Mouse (Mus musculus): ENCODE measurements around the gene Zfpm1. TPM values are rescaled to one million over a fixed set of nuclear protein-coding genes. Genes with fewer than 3 reads are reported as not detected.

Gene Zfpm1
- polyA plus RNA-seq, 1 experiment: 35.2 TPM

- no peak overlapping the region for H3K27ac ChIP-seq (ENCODE audit: control insufficient read depth, insufficient read depth, low read depth, low read length)
- TF ChIP-seq CTCF (IDR thresholded peaks at IDR 0.05; ENCODE audit: control insufficient read depth, insufficient read depth, insufficient replicate concordance, low read depth, low read length) (no peak), POLR2A (IDR thresholded peaks at IDR 0.05; ENCODE audit: control insufficient read depth, low read depth, low read length) (no peak)
- H3K36me3 ChIP-seq (ENCODE audit: control insufficient read depth, insufficient read depth, low read length): no peaks in the 10 kb centered on the region
- no peaks in the 10 kb centered on the region for H3K27me3 ChIP-seq (ENCODE audit: control insufficient read depth, insufficient read depth, low read length)
- H3K4me3 ChIP-seq (ENCODE audit: control insufficient read depth, low read depth, low read length): no peak overlapping the region
- H3K4me1 ChIP-seq (ENCODE audit: control insufficient read depth, insufficient read depth, low read length): no peaks in the 10 kb centered on the region
Measured at GRCm38 (mm10) chr8:122309272-122309671, 27.3 kb downstream of the Zfpm1 start.

- H3K4me1 ChIP-seq (ENCODE audit: control insufficient read depth, insufficient read depth, low read length): no peaks in the 10 kb centered on the region
- H3K27ac ChIP-seq (ENCODE audit: control insufficient read depth, insufficient read depth, low read depth, low read length): no peak overlapping the region
- TF ChIP-seq CTCF (IDR thresholded peaks at IDR 0.05; ENCODE audit: control insufficient read depth, insufficient read depth, insufficient replicate concordance, low read depth, low read length) (no peak), POLR2A (IDR thresholded peaks at IDR 0.05; ENCODE audit: control insufficient read depth, low read depth, low read length) (no peak)
- H3K4me3 ChIP-seq (ENCODE audit: control insufficient read depth, low read depth, low read length): no peak overlapping the region
- no peaks in the 10 kb centered on the region for H3K36me3 ChIP-seq (ENCODE audit: control insufficient read depth, insufficient read depth, low read length)
- H3K27me3 ChIP-seq (ENCODE audit: control insufficient read depth, insufficient read depth, low read length): no peaks in the 10 kb centered on the region
Measured at GRCm38 (mm10) chr8:122311115-122311514, 29.2 kb downstream of the Zfpm1 start.

- no peaks in the 10 kb centered on the region for H3K27me3 ChIP-seq (ENCODE audit: control insufficient read depth, insufficient read depth, low read length)
- no peaks in the 10 kb centered on the region for H3K36me3 ChIP-seq (ENCODE audit: control insufficient read depth, insufficient read depth, low read length)
- H3K27ac ChIP-seq (ENCODE audit: control insufficient read depth, insufficient read depth, low read depth, low read length): no peak overlapping the region
- H3K4me1 ChIP-seq (ENCODE audit: control insufficient read depth, insufficient read depth, low read length): no peaks in the 10 kb centered on the region
- no peak overlapping the region for H3K4me3 ChIP-seq (ENCODE audit: control insufficient read depth, low read depth, low read length)
- no peak for TF ChIP-seq POLR2A (IDR thresholded peaks at IDR 0.05; ENCODE audit: control insufficient read depth, low read depth, low read length)
- TF ChIP-seq CTCF (IDR thresholded peaks at IDR 0.05; ENCODE audit: control insufficient read depth, insufficient read depth, insufficient replicate concordance, low read depth, low read length): no peak
Measured at GRCm38 (mm10) chr8:122312553-122312952, 30.6 kb downstream of the Zfpm1 start.

GRCm38 (mm10) chr8:122313310-122313709, 31.4 kb downstream of the Zfpm1 start:
- no peaks in the 10 kb centered on the region for H3K4me1 ChIP-seq (ENCODE audit: control insufficient read depth, insufficient read depth, low read length)
- H3K36me3 ChIP-seq (ENCODE audit: control insufficient read depth, insufficient read depth, low read length): no peaks in the 10 kb centered on the region
- H3K27ac ChIP-seq (ENCODE audit: control insufficient read depth, insufficient read depth, low read depth, low read length): no peak overlapping the region
- no peak overlapping the region for H3K4me3 ChIP-seq (ENCODE audit: control insufficient read depth, low read depth, low read length)
- no peaks in the 10 kb centered on the region for H3K27me3 ChIP-seq (ENCODE audit: control insufficient read depth, insufficient read depth, low read length)
- no peak for TF ChIP-seq POLR2A (IDR thresholded peaks at IDR 0.05; ENCODE audit: control insufficient read depth, low read depth, low read length)
- no peak for TF ChIP-seq CTCF (IDR thresholded peaks at IDR 0.05; ENCODE audit: control insufficient read depth, insufficient read depth, insufficient replicate concordance, low read depth, low read length)

GRCm38 (mm10) chr8:122314899-122315496, 33.1 kb downstream of the Zfpm1 start:
- no peak overlapping the region for H3K27ac ChIP-seq (ENCODE audit: control insufficient read depth, insufficient read depth, low read depth, low read length)
- no peak overlapping the region for H3K4me3 ChIP-seq (ENCODE audit: control insufficient read depth, low read depth, low read length)
- H3K27me3 ChIP-seq (ENCODE audit: control insufficient read depth, insufficient read depth, low read length): no peaks in the 10 kb centered on the region
- no peaks in the 10 kb centered on the region for H3K4me1 ChIP-seq (ENCODE audit: control insufficient read depth, insufficient read depth, low read length)
- H3K36me3 ChIP-seq (ENCODE audit: control insufficient read depth, insufficient read depth, low read length): no peaks in the 10 kb centered on the region
- no peak for TF ChIP-seq POLR2A (IDR thresholded peaks at IDR 0.05; ENCODE audit: control insufficient read depth, low read depth, low read length)
- TF ChIP-seq CTCF (IDR thresholded peaks at IDR 0.05; ENCODE audit: control insufficient read depth, insufficient read depth, insufficient replicate concordance, low read depth, low read length): no peak

GRCm38 (mm10) chr8:122316402-122316801, 34.5 kb downstream of the Zfpm1 start:
- Histone ChIP-seq H3K36me3 (ENCODE audit: control insufficient read depth, insufficient read depth, low read length) (no peaks in the 10 kb centered on the region), H3K4me1 (ENCODE audit: control insufficient read depth, insufficient read depth, low read length) (no peaks in the 10 kb centered on the region), H3K4me3 (ENCODE audit: control insufficient read depth, low read depth, low read length) (no peak overlapping the region), H3K27me3 (ENCODE audit: control insufficient read depth, insufficient read depth, low read length) (no peaks in the 10 kb centered on the region), H3K27ac (ENCODE audit: control insufficient read depth, insufficient read depth, low read depth, low read length) (no peak overlapping the region)
- no peak for TF ChIP-seq CTCF (IDR thresholded peaks at IDR 0.05; ENCODE audit: control insufficient read depth, insufficient read depth, insufficient replicate concordance, low read depth, low read length)
- TF ChIP-seq POLR2A (IDR thresholded peaks at IDR 0.05; ENCODE audit: control insufficient read depth, low read depth, low read length): no peak

- TF ChIP-seq POLR2A (IDR thresholded peaks at IDR 0.05; ENCODE audit: control insufficient read depth, low read depth, low read length): no peak
- TF ChIP-seq CTCF (IDR thresholded peaks at IDR 0.05; ENCODE audit: control insufficient read depth, insufficient read depth, insufficient replicate concordance, low read depth, low read length): no peak
- Histone ChIP-seq H3K36me3 (ENCODE audit: control insufficient read depth, insufficient read depth, low read length) (no peaks in the 10 kb centered on the region), H3K4me3 (ENCODE audit: control insufficient read depth, low read depth, low read length) (no peak overlapping the region), H3K4me1 (ENCODE audit: control insufficient read depth, insufficient read depth, low read length) (no peaks in the 10 kb centered on the region; the same call in 1 of the 2 replicates), H3K27ac (ENCODE audit: control insufficient read depth, insufficient read depth, low read depth, low read length) (no peak overlapping the region), H3K27me3 (ENCODE audit: control insufficient read depth, insufficient read depth, low read length) (no peaks in the 10 kb centered on the region)
Measured at GRCm38 (mm10) chr8:122317918-122318475, 36.1 kb downstream of the Zfpm1 start.

All from testis, adult 2 months (tissue).